Mouse (Mus musculus): ENCODE measurements around the gene Ssbp3. TPM values are rescaled to one million over a fixed set of nuclear protein-coding genes. Genes with fewer than 3 reads are reported as not detected.

Ssbp3 gene
- polyA plus RNA-seq, 1 experiment from 2014 or later, result 119 TPM

DNA sequence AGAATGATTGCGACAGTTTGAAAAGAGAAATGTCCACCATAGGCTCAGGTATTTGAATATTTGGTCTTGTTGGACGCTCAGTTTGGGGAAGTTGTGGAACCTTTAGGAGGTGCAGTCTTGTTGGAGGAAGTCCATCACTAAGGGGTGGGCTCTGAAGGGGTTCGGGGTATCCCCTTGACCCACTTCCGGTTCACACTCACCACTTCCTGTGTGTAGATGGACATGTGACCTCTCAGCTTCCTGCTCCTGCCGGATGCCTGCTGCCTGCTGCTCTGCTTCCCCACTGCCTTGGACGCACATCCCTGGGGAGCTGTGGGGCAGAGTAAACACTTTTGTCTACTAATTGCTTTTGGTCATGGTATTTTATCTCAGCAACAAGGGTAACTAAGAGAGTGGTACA, 29.4 kb upstream of the Ssbp3 start:
- H3K27ac ChIP-seq (replicated peaks), result no peak overlapping the region

GRCm38 (mm10) chr4:106883149-106883548, 27.4 kb upstream of the Ssbp3 start:
- no peak for DNase-seq (ENCODE audit: low spot score)
- Histone ChIP-seq H3K4me3 (no peak overlapping the region), H3K27ac (replicated peaks) (no peak overlapping the region), H3K9me3 (replicated peaks) (peaks cover 7% of the 10 kb centered on the region; the same call in 1 of the 2 replicates), H3K27me3 (ENCODE audit: low read depth, poor library complexity, severe bottlenecking) (no peaks in the 10 kb centered on the region), H3K36me3 (no peaks in the 10 kb centered on the region), H3K4me1 (peaks cover 4% of the 10 kb centered on the region; the same call in 1 of the 2 replicates)
- WGBS, result 68% methylated on average over 2 of the region's 2 CpGs

More for the DNA sequence above, 29.4 kb upstream of the Ssbp3 start:
- Histone ChIP-seq H3K4me3 (no peak overlapping the region), H3K9me3 (replicated peaks) (peaks cover 7% of the 10 kb centered on the region; the same call in 1 of the 2 replicates), H3K27me3 (ENCODE audit: low read depth, poor library complexity, severe bottlenecking) (no peaks in the 10 kb centered on the region), H3K4me1 (peaks cover 4% of the 10 kb centered on the region; the same call in 1 of the 2 replicates), H3K36me3 (no peaks in the 10 kb centered on the region)
- no peak for DNase-seq (ENCODE audit: low spot score)
- 77% methylated on average over 6 of the region's 6 CpGs for WGBS

- Histone ChIP-seq H3K4me1 (peaks cover 4% of the 10 kb centered on the region; the same call in 1 of the 2 replicates), H3K36me3 (no peaks in the 10 kb centered on the region), H3K4me3 (no peak overlapping the region), H3K27me3 (ENCODE audit: low read depth, poor library complexity, severe bottlenecking) (no peaks in the 10 kb centered on the region), H3K27ac (replicated peaks) (no peak overlapping the region), H3K9me3 (replicated peaks) (peaks cover 7% of the 10 kb centered on the region; the same call in 1 of the 2 replicates)
- no peak for DNase-seq (ENCODE audit: low spot score)
- 82% methylated on average over 10 of the region's 10 CpGs for WGBS
These were observed 24.0 kb upstream of the Ssbp3 start for GRCm38 (mm10) chr4:106886307-106887085.

DNA sequence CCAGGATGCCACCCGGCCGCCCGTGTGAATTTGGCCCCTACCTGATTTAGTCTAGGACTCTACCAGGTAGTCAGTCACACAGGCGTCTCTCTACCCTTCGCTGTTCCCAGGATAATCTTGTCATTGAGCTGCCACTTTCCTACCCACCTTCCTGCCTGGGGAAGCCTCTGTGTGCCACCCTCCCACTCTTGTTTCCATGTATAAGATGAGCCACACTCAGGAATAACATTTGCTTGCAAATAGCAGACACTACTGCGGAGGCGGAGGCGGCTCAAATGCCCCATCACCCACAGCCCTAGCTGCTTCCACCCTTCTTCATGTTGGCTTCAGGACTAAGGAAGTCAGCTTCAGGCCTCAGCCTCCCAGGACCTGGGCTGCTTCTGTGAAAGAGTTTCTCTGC, 14.4 kb upstream of the Ssbp3 start:
- peaks cover 29% of the 10 kb centered on the region for H3K4me1 ChIP-seq
- H3K27ac ChIP-seq (replicated peaks), result 0 out of 2 replicates have a peak overlapping the region, but pooled peaks have one; percentile 38
- H3K9me3 ChIP-seq (replicated peaks), result peaks cover 9% of the 10 kb centered on the region; the same call in 1 of the 2 replicates
- H3K36me3 ChIP-seq, result no peaks in the 10 kb centered on the region
- no peak overlapping the region for H3K4me3 ChIP-seq
- H3K27me3 ChIP-seq (ENCODE audit: low read depth, poor library complexity, severe bottlenecking), result peaks cover 30% of the 10 kb centered on the region
- DNase-seq (ENCODE audit: low spot score), result no peak
- 84% methylated on average over 8 of the region's 8 CpGs for WGBS

DNA sequence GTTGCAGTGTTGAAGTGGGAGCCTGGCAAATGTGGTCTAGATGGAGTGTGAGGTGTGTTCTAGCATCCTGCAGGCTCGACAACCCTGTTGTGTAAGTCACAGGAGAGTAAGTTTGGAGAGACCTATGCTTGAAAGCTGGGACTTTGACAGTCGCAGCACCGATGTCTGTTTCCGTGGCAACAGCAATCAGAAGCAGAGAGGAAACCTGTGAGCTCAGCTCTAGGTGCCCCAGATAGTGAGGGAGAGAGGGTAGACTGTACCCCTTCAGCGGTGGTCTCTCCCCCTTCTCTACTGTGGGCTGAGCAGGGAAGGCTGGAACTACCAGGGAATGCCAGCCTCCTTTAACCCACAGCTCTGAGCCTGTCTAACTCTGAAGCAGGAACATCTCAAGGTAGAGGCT, 11.6 kb upstream of the Ssbp3 start:
- Histone ChIP-seq H3K36me3 (no peaks in the 10 kb centered on the region), H3K4me1 (peaks cover 36% of the 10 kb centered on the region), H3K27me3 (ENCODE audit: low read depth, poor library complexity, severe bottlenecking) (peaks cover 35% of the 10 kb centered on the region), H3K9me3 (replicated peaks) (no peaks in the 10 kb centered on the region), H3K4me3 (no peak overlapping the region), H3K27ac (replicated peaks) (peak overlapping the region; percentile 13)
- 67% methylated on average over 5 of the region's 5 CpGs for WGBS
- no peak for DNase-seq (ENCODE audit: low spot score)

- Histone ChIP-seq H3K9me3 (replicated peaks) (no peaks in the 10 kb centered on the region), H3K4me1 (peaks cover 36% of the 10 kb centered on the region), H3K36me3 (no peaks in the 10 kb centered on the region), H3K4me3 (no peak overlapping the region), H3K27ac (replicated peaks) (peak overlapping the region; percentile 13; the same call in 1 of the 2 replicates), H3K27me3 (ENCODE audit: low read depth, poor library complexity, severe bottlenecking) (peaks cover 35% of the 10 kb centered on the region)
- no peak for DNase-seq (ENCODE audit: low spot score)
- 90% methylated on average over 3 of the region's 3 CpGs for whole genome bisulfite sequencing
These were observed 11.0 kb upstream of the Ssbp3 start for GRCm38 (mm10) chr4:106899471-106899870.

- Histone ChIP-seq H3K36me3 (no peaks in the 10 kb centered on the region), H3K27ac (replicated peaks) (peak overlapping the region; percentile 29), H3K27me3 (ENCODE audit: low read depth, poor library complexity, severe bottlenecking) (peaks cover 35% of the 10 kb centered on the region), H3K4me3 (no peak overlapping the region), H3K9me3 (replicated peaks) (no peaks in the 10 kb centered on the region), H3K4me1 (peaks cover 39% of the 10 kb centered on the region)
- peak; percentile 35 for DNase-seq (ENCODE audit: low spot score)
- 16% methylated on average over 6 of the region's 6 CpGs for WGBS
These were observed 9.8 kb upstream of the Ssbp3 start for GRCm38 (mm10) chr4:106900718-106901117.

DNA sequence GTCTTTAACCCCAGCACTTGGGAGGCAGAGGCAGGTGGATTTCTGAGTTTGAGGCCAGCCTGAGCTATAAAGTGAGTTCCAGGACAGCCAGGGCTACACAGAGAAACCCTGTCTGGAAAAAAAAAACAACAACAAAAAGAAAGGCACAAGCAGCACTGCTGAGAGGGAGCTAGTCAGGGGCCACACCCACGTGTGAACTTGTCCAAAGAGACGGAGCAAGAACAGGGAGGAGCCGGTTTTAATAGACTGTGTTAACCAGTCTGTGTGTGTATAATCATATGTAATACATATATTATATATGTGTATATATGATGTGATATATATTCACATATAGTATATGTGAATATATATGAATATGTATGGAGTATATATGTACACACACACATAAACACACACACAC, 8.9 kb upstream of the Ssbp3 start:
- Histone ChIP-seq H3K36me3 (no peaks in the 10 kb centered on the region), H3K4me1 (peaks cover 39% of the 10 kb centered on the region), H3K27me3 (ENCODE audit: low read depth, poor library complexity, severe bottlenecking) (peaks cover 35% of the 10 kb centered on the region), H3K9me3 (replicated peaks) (no peaks in the 10 kb centered on the region), H3K4me3 (no peak overlapping the region), H3K27ac (replicated peaks) (no peak overlapping the region)
- 84% methylated on average over 3 of the region's 3 CpGs for WGBS
- DNase-seq (ENCODE audit: low spot score), result no peak

- H3K36me3 ChIP-seq, result no peaks in the 10 kb centered on the region
- no peak for DNase-seq (ENCODE audit: low spot score)
- no peak overlapping the region for H3K27ac ChIP-seq (replicated peaks)
- peaks cover 44% of the 10 kb centered on the region for H3K4me1 ChIP-seq
- 73% methylated on average over 8 of the region's 8 CpGs for WGBS
- H3K4me3 ChIP-seq, result no peak overlapping the region
- H3K27me3 ChIP-seq (ENCODE audit: low read depth, poor library complexity, severe bottlenecking), result peaks cover 33% of the 10 kb centered on the region
- H3K9me3 ChIP-seq (replicated peaks), result no peaks in the 10 kb centered on the region
These were observed 8.3 kb upstream of the Ssbp3 start for GRCm38 (mm10) chr4:106902157-106902556.

- no peaks in the 10 kb centered on the region for H3K9me3 ChIP-seq (replicated peaks)
- H3K4me3 ChIP-seq, result no peak overlapping the region
- H3K4me1 ChIP-seq, result peaks cover 46% of the 10 kb centered on the region
- no peak overlapping the region for H3K27ac ChIP-seq (replicated peaks)
- no peak for DNase-seq (ENCODE audit: low spot score)
- no peaks in the 10 kb centered on the region for H3K36me3 ChIP-seq
- 92% methylated on average over 3 of the region's 3 CpGs for WGBS
- H3K27me3 ChIP-seq (ENCODE audit: low read depth, poor library complexity, severe bottlenecking), result 0 out of 2 replicates have a peak, but pooled peaks cover 7% of the 10 kb centered on the region
These were observed 4.6 kb upstream of the Ssbp3 start for GRCm38 (mm10) chr4:106905898-106906297.

DNA sequence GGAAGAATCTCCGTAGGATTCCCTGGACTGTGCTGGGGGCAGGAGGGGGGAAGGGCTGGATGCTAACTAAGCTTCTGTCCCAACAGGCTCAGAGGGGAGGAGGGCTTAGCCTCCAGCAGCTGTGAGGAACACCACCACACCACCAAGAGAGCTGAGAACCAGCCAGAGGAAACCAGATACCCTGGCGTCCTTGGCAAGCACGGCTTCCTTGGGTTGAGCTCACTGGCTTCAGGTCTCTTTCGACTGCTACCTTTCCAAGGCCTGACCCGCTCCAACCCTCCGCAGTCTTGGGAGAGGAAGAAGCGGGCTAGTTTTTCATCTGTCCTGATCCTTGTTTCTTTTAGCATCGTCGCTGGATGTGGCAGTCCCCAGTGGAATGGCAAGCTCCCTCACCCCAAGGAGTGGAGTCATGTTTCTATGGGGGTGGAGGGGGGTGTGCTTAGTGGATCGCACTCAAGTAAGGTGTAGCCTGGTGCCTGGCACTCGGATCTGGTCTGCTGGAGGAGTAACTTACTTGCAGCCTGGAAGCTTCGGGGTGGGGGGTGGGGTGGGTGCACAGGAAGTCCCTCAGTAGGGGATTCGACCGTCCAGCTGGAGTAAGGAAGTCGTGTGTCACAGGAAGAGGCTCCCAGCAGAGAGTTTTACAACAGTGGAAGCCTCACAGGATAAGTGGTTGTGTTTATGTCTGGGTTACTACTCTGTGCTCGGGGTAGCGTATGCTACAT, 2.6 kb upstream of the Ssbp3 start:
- no peaks in the 10 kb centered on the region for H3K27me3 ChIP-seq (ENCODE audit: low read depth, poor library complexity, severe bottlenecking)
- 6% methylated on average over 17 of the region's 17 CpGs for WGBS
- peaks cover 46% of the 10 kb centered on the region for H3K4me1 ChIP-seq
- no peaks in the 10 kb centered on the region for H3K9me3 ChIP-seq (replicated peaks)
- peak overlapping the region; percentile 99 for H3K27ac ChIP-seq (replicated peaks)
- peak overlapping the region; percentile 35 for H3K4me3 ChIP-seq
- H3K36me3 ChIP-seq, result peaks cover under 1% of the 10 kb centered on the region
- peak; percentile 53 for DNase-seq (ENCODE audit: low spot score)

GRCm38 (mm10) chr4:106908426-106908809, 2.1 kb upstream of the Ssbp3 start:
- Histone ChIP-seq H3K4me1 (peaks cover 52% of the 10 kb centered on the region), H3K4me3 (0 out of 2 replicates have a peak overlapping the region, but pooled peaks have one; percentile 35), H3K9me3 (replicated peaks) (no peaks in the 10 kb centered on the region), H3K36me3 (peaks cover 6% of the 10 kb centered on the region), H3K27me3 (ENCODE audit: low read depth, poor library complexity, severe bottlenecking) (no peaks in the 10 kb centered on the region), H3K27ac (replicated peaks) (peak overlapping the region; percentile 99)
- peak; percentile 37 for DNase-seq (ENCODE audit: low spot score)
- 4% methylated on average over 3 of the region's 3 CpGs for WGBS

Measured in midbrain, embryonic 10.5 days (tissue).